Mouse (Mus musculus): Measurements from ENCODE around the gene Smim17. TPM values are rescaled to one million over a fixed set of nuclear protein-coding genes. Genes with fewer than 3 reads are reported as not detected.
A peak's percentile ranks its signal among the peaks of the same experiment; 100 is the strongest.
"Not testable (repeated sequence)": the region's sequence is repeated elsewhere in the genome, so short reads cannot be mapped to it uniquely, and the experiment has no call there.

The Smim17 gene
- 0.15 and 0.20 TPM in 2 replicates for polyA plus RNA-seq (2015; fragmentation: Nextera tagmentation; extraction: Ambion mirVana)

DNA sequence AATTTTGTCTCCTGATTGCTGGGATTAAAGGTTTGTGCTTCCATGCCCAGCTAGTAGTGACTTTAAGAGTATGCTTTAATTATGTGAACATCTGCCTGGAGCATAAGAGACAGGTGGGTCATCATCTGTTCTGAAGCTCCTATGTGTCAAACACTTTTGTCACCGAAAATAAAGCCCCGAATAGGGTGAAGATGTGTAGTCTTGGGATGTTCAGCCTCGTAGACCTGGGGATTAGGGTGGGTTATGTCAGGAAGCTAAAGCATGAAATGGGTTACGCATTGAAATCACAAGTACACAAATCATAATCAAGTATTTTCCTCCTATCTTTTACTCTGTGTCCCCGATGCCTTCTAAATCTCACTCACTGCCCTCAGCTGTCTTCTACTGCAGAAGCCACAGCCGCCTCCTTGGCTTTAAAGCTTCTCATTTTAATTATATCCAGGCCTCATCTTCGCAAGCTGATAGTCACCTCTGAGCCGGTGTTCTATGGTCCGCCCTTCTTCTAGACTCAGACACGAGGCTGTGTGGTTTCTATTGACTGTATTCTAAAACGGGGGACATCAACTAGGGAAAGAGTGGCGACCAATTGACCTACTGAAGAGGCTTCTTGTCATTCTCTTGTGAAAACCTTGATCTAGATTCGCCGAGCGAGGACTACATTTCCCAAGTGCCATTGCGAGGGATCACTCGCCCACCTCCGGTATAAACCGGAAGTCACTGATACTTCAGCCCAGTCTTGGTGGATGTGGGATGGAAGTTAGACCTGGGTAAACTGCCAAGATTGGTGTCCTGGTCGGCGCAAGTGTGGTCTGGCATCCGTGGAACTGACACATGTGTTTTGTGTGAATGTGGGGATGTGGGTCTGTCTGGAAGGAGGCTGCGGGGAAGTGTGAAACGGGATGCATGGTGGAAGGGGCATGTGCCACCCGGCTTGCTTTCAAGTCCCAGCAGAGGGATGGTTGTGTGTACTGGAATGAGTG is at the start of gene Smim17:
Gene Smim17, plus strand, starts transcription at position 720 of the 980 bp plus-strand sequence.
- no peak within 1 kb of the TSS for H3K27ac ChIP-seq
- no peaks in the 10 kb centered on the region for H3K4me1 ChIP-seq (replicated peaks)
- H3K4me2 ChIP-seq (replicated peaks): peak within 1 kb of the TSS; percentile 82
- H3K36me3 ChIP-seq: no peaks in the 10 kb centered on the region
- H3K4me3 ChIP-seq (replicated peaks): peak within 1 kb of the TSS; percentile 49
- H3K27me3 ChIP-seq (replicated peaks): no peaks in the 10 kb centered on the region
- peak within 1 kb of the TSS; percentile 41 for H3K9ac ChIP-seq
- peak; percentile 91 for ATAC-seq
- H3K9me3 ChIP-seq: no peaks in the 10 kb centered on the region
- 26% methylated on average over 25 of the region's 25 CpGs for WGBS

DNA sequence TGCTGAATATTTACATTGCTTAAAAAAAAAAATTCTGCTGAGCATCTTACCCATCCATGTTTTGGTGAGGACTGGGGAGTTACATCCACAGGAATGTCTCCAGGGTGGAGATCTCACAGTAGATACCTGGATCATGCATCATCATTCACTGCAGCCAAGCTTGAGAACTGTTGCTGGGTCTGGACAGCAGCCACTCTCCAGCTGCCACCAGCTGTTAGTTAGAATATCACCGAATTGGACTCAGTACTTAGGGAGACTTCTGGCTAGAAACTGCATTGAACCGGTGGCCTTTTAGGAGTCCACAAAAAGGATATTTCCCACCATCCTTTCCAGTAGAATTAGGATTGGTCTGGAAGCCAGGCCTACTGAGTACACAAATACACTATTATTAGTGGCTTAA is 40.4 kb upstream of the Smim17 start:
- ATAC-seq: no peak
- WGBS: 48% methylated on average over 2 of the region's 2 CpGs

DNA sequence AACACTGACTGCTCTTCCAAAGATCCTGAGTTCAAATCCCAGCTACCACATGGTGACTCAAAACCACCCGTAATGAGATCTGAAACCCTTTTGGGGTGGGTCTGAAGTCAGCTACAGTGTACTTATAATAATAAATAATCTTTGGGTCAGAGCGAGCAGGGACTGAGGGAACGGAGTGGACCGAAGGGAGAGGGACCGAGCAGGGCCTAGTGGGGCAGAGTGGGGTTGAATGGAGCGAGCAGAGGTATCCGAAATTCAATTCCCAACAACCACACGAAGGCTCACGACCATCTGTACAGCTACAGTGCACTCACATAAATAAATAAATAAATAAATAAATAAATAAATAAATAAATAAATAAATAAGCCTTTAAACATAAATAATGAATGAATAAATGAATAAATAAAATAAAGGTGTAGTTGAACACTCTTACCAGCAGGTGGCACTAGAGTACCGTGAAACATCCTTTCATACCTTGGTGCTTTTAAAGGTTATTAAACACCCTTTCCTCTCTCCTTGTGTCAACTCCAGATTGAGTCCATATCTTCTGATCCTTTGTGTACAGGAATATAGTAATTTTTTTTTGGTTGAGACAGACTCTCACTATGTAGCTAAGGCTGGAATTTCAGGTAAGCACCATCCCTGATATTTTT is 39.5 kb upstream of the Smim17 start:
- Histone ChIP-seq H3K9me3 (no peaks in the 10 kb centered on the region), H3K36me3 (no peaks in the 10 kb centered on the region), H3K9ac (no peak overlapping the region), H3K4me2 (replicated peaks) (no peak overlapping the region), H3K4me3 (replicated peaks) (no peak overlapping the region), H3K27ac (no peak overlapping the region), H3K4me1 (replicated peaks) (0 out of 2 replicates have a peak, but pooled peaks cover 5% of the 10 kb centered on the region), H3K27me3 (replicated peaks) (no peaks in the 10 kb centered on the region)
- no peak for ATAC-seq
- WGBS: 50% methylated on average over 10 of the region's 10 CpGs

More for the DNA sequence above, 40.4 kb upstream of the Smim17 start:
- Histone ChIP-seq H3K9me3 (no peaks in the 10 kb centered on the region), H3K36me3 (no peaks in the 10 kb centered on the region), H3K27me3 (replicated peaks) (no peaks in the 10 kb centered on the region), H3K4me2 (replicated peaks) (no peak overlapping the region), H3K9ac (no peak overlapping the region), H3K27ac (no peak overlapping the region), H3K4me3 (replicated peaks) (no peak overlapping the region), H3K4me1 (replicated peaks) (no peaks in the 10 kb centered on the region)

DNA sequence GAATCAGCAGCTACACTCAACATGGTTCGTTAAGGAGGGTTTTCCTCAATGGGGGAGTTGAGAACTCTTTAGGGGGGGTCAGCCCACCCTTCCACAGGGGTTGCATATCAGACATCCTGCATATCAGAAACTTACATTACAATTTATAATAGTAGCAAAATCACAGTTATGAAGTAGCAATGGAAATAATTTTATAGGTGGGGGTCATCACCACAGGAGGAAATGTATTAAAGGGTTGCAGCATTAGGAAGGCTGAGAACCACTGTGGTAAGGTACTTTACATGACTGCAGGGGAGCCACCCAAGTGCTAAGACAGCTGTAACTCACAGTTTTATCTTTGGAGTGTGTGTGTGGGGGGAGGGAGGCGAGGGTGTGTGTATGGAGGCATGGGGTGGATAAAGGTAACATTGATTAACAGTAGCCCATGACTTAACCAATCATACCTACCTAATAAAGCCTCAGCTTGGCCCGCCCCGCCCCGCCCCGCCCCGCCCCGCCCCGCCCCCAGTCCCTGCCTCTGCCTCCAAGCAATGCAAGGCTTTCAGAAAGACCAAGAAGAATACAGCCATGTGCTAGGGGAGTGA is 37.9 kb upstream of the Smim17 start:
- no peak overlapping the region for H3K4me2 ChIP-seq (replicated peaks)
- H3K9ac ChIP-seq: no peak overlapping the region
- no peaks in the 10 kb centered on the region for H3K9me3 ChIP-seq
- no peak overlapping the region for H3K4me3 ChIP-seq (replicated peaks)
- WGBS: 10% methylated on average over 9 of the region's 9 CpGs
- ATAC-seq: no peak
- H3K27ac ChIP-seq: no peak overlapping the region
- H3K4me1 ChIP-seq (replicated peaks): 0 out of 2 replicates have a peak, but pooled peaks cover 6% of the 10 kb centered on the region
- no peaks in the 10 kb centered on the region for H3K27me3 ChIP-seq (replicated peaks)
- no peaks in the 10 kb centered on the region for H3K36me3 ChIP-seq

DNA sequence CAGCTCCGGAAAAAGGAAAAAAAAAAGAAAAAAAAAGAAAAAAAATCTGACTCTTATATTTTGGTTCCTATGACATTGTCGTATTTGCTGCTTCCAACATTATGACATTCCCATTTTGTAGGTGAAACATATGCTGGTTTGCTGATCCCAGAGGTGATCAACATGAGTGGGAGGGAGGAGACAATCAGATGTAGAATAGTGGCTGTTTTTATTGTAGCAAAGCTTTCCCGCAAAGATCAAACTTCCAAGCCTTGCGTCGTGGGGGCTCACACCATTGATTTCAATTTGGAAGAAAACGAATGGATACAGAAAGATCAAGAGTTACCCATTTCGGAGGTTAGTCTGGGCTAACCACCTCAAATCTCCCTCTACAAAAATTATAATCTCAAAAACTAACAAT is 36.8 kb upstream of the Smim17 start:
- peak overlapping the region; percentile 77 for H3K27ac ChIP-seq
- no peaks in the 10 kb centered on the region for H3K9me3 ChIP-seq
- peak overlapping the region; percentile 61 for H3K4me2 ChIP-seq (replicated peaks)
- no peaks in the 10 kb centered on the region for H3K27me3 ChIP-seq (replicated peaks)
- 22% methylated on average over 7 of the region's 7 CpGs for WGBS
- no peak for ATAC-seq
- H3K4me1 ChIP-seq (replicated peaks): 0 out of 2 replicates have a peak, but pooled peaks cover 6% of the 10 kb centered on the region
- H3K36me3 ChIP-seq: no peaks in the 10 kb centered on the region
- peak overlapping the region; percentile 40 for H3K4me3 ChIP-seq (replicated peaks)
- H3K9ac ChIP-seq: peak overlapping the region; percentile 48; the same call in 1 of the 2 replicates

DNA sequence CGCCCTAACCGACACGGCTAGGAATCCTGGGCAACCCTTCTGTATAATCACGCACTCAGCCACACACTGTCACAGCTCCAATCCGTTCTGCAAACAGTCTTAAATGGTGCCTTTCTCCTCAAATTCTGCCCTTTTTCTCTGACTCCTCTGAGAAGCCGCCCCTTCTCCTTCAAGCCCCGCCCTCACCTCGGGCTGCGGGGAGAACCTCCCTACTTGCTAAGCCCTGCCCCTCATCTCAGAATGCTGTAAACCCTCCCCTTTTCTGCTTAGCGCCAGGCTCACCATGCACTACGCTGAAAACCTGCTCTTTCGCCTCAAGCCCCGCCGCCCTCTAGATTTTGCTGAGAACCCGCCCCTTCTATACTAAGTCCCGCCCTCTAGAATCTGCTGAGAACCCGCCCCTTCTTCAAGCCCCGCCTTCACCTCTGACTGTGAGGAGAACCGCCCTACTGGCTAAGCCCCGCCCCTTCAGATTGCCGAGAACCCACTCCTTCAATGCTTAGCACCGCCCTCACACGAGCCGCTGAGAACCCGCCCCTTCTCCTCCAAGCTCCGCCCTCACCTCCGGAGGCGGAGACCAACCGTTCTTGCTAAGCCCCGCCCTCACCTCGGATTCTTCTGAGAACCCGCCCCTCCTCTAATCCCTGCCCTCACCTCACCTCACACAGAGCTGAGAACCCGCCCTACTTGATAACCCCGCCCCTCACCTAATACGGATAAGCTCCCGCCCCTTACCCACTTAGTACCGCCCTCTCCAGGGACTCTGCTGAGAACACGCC is 36.1 kb upstream of the Smim17 start:
- WGBS: under 1% methylated on average over 38 of the region's 38 CpGs
- ATAC-seq: peak; percentile 94

DNA sequence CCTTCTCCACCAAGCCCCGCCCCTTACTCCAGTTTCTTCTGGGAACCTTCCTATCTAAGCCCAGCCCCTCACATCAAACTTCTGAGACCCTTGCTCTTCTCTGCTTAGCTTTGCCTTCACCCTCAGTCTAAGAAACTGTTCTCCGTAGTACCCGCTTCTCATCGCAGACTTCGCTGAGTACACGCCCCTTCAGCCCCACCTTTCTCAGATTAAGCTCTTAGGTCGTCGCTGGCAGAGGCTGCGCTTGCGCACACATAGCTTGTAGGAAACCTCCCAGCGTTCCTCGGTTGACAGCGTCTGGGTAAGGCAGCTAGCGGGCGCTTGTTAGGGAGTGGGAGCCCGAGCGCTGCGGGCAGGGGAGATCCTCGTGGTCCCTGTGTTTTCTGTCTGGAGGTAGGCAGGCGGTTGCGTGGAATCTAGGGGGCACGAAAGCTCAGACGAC is 35.4 kb upstream of the Smim17 start, which contains the start of gene Zfp78:
Gene Zfp78, plus strand, starts transcription at position 234 of the 442 bp plus-strand sequence.
- H3K4me3 ChIP-seq (replicated peaks): peak within 1 kb of the TSS; percentile 40
- no peaks in the 10 kb centered on the region for H3K9me3 ChIP-seq
- peak; percentile 86 for ATAC-seq
- under 1% methylated on average over 23 of the region's 23 CpGs for WGBS
- H3K27me3 ChIP-seq (replicated peaks): no peaks in the 10 kb centered on the region
- peak within 1 kb of the TSS; percentile 61 for H3K4me2 ChIP-seq (replicated peaks)
- 0 out of 2 replicates have a peak, but pooled peaks cover 6% of the 10 kb centered on the region for H3K4me1 ChIP-seq (replicated peaks)
- peak within 1 kb of the TSS; percentile 77 for H3K27ac ChIP-seq
- peak within 1 kb of the TSS; percentile 48 for H3K9ac ChIP-seq
- H3K36me3 ChIP-seq: no peaks in the 10 kb centered on the region

More for the DNA sequence above, 36.1 kb upstream of the Smim17 start:
- peak overlapping the region; percentile 40 for H3K4me3 ChIP-seq (replicated peaks)
- H3K27ac ChIP-seq: peak overlapping the region; percentile 77
- peak overlapping the region; percentile 61 for H3K4me2 ChIP-seq (replicated peaks)
- H3K9ac ChIP-seq: peak overlapping the region; percentile 48
- H3K4me1 ChIP-seq (replicated peaks): 0 out of 2 replicates have a peak, but pooled peaks cover 6% of the 10 kb centered on the region
- no peaks in the 10 kb centered on the region for H3K36me3 ChIP-seq
- H3K27me3 ChIP-seq (replicated peaks): no peaks in the 10 kb centered on the region
- no peaks in the 10 kb centered on the region for H3K9me3 ChIP-seq

DNA sequence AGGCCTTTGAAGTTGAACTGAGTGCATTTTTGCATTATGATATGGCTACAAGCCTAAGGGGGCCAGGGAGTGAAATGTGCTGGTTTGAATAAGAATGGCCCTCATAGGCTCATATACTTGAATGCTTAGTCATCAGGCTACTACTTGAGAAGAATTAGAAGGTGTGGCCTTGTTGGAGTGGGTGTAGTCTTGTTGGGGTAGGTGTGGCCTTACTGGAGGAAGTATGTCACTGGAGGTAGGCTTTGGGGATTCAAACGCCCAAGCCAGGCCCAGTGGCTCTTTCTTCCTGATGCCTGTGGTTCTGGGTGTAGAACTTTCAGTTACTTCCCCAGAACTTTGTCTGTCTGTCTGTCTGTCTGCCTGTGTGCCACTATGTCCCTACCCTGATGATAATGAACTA is 33.8 kb upstream of the Smim17 start:
- Histone ChIP-seq H3K4me2 (replicated peaks) (no peak overlapping the region), H3K27ac (no peak overlapping the region), H3K36me3 (no peaks in the 10 kb centered on the region), H3K4me1 (replicated peaks) (0 out of 2 replicates have a peak, but pooled peaks cover 6% of the 10 kb centered on the region), H3K4me3 (replicated peaks) (no peak overlapping the region), H3K9ac (no peak overlapping the region), H3K27me3 (replicated peaks) (no peaks in the 10 kb centered on the region), H3K9me3 (no peaks in the 10 kb centered on the region)
- ATAC-seq: no peak
- 68% methylated on average over 1 of the region's 1 CpGs for WGBS

DNA sequence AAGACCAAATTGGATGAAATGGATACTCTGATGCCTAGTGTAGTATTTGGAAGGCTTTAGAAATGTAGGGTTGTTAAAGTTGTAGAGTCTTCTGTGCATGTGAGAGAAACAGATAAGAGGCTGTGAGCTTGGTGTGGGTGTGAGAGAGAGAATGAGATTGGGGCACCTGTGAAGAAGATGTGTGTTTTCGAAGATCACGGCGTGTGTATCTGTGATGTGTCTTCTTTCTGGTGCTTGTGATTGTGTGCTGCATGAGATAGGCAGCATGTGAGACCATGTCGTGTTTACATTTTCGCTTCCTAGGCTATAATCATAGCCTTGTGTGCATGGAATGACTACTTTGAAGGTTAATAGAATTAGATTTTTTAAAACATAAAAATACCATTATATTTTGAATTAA is 31.3 kb upstream of the Smim17 start:
- Histone ChIP-seq H3K4me3 (replicated peaks) (no peak overlapping the region), H3K4me2 (replicated peaks) (no peak overlapping the region), H3K36me3 (no peaks in the 10 kb centered on the region), H3K27ac (no peak overlapping the region), H3K27me3 (replicated peaks) (no peaks in the 10 kb centered on the region), H3K9ac (no peak overlapping the region), H3K9me3 (no peaks in the 10 kb centered on the region), H3K4me1 (replicated peaks) (0 out of 2 replicates have a peak, but pooled peaks cover 6% of the 10 kb centered on the region)
- ATAC-seq: no peak
- 85% methylated on average over 5 of the region's 5 CpGs for WGBS

DNA sequence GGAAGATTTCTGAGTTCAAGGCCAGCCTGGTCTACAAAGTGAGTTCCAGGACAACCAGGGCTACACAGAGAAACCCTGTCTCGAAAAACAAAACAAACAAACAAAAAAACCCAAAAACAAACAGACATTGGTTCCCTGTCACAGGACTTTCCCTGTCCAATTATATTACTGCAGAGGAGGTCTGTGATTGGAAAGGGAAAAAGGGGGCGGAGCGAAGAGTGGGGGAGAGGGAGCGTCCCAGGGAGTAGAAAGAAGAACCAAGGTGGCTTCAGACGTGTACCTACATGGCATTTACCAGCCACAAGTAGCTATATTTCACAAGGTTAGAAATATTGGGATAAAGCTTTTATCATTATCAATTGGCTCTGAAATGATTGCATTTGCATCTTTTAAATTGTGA is 30.4 kb upstream of the Smim17 start:
- ATAC-seq; H3K27me3 ChIP-seq (replicated peaks); H3K36me3 ChIP-seq; H3K9ac ChIP-seq; H3K27ac ChIP-seq; H3K4me1 ChIP-seq (replicated peaks); H3K4me2 ChIP-seq (replicated peaks); H3K9me3 ChIP-seq; H3K4me3 ChIP-seq (replicated peaks): not testable (repeated sequence)
- WGBS: 81% methylated on average over 5 of the region's 5 CpGs

DNA sequence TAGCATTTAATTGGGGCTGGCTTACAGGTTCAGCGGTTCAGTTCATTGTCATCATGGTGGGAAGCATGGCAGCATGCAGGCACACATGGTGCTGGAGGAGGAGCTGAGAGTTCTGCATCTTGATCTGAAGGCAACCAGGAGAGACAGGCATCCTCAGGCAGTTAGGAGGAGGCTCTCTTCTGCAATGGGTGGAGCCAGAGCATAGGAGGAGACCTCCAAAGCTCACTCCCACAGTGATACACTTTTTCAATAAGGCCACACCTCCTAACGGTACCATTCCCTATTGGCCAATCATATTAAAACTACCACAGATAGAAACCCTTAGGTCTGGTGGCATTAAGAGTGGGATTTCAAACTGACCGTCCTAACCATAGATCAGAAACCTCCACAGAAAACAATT is 29.1 kb upstream of the Smim17 start:
- no peak for ATAC-seq
- H3K9ac ChIP-seq: no peak overlapping the region
- H3K4me1 ChIP-seq (replicated peaks): no peaks in the 10 kb centered on the region
- no peaks in the 10 kb centered on the region for H3K9me3 ChIP-seq
- no peaks in the 10 kb centered on the region for H3K27me3 ChIP-seq (replicated peaks)
- H3K36me3 ChIP-seq: no peaks in the 10 kb centered on the region
- WGBS: 83% methylated on average over 3 of the region's 3 CpGs
- no peak overlapping the region for H3K27ac ChIP-seq
- H3K4me2 ChIP-seq (replicated peaks): no peak overlapping the region
- no peak overlapping the region for H3K4me3 ChIP-seq (replicated peaks)

All from intestine, embryonic 15.5 days (tissue).